Mouse (Mus musculus) hindbrain, embryonic 13.5 days (tissue): ENCODE data around the gene 2510009E07Rik. TPM values are rescaled to one million over a fixed set of nuclear protein-coding genes. Genes with fewer than 3 reads are reported as not detected.
"Not testable (repeated sequence)": the region's sequence is repeated elsewhere in the genome, so short reads cannot be mapped to it uniquely, and the experiment has no call there.

ENCODE experiments used
- ATAC-seq: fragments of 200-750 bp; cut with Nextera tagmentation; 2 replicates; pipeline ENCODE4 v1.8.0; 2017; ENCODE audit warnings: moderate TSS enrichment; ENCODE audit not compliant: low FRiP score
- H3K27ac ChIP-seq: fragments of 300-500 bp; sonication (generic); 2 replicates; pipeline ENCODE4 v1.5.1; 2015; ENCODE audit warnings: inconsistent platforms, mild to moderate bottlenecking, moderate library complexity
- H3K27me3 ChIP-seq: fragments of 300-500 bp; sonication (generic); 2 replicates; pipeline ENCODE4 v1.6.1; 2015; ENCODE audit warnings: mild to moderate bottlenecking, inconsistent platforms
- H3K36me3 ChIP-seq: fragments of 300-500 bp; sonication (generic); 2 replicates; pipeline ENCODE4 v1.6.1; 2015; ENCODE audit warnings: mild to moderate bottlenecking, inconsistent platforms
- H3K4me1 ChIP-seq: fragments of 300-500 bp; sonication (generic); replicated peaks from 2 replicates; pipeline ENCODE4 v1.6.1; 2015; ENCODE audit warnings: inconsistent platforms
- H3K4me2 ChIP-seq: fragments of 300-500 bp; sonication (generic); 2 replicates; pipeline ENCODE4 v1.6.1; 2015; ENCODE audit warnings: inconsistent platforms, mild to moderate bottlenecking, moderate library complexity
- H3K4me3 ChIP-seq: fragments of 300-500 bp; sonication (generic); 2 replicates; pipeline ENCODE4 v1.5.1; 2015; ENCODE audit warnings: mild to moderate bottlenecking, inconsistent platforms
- H3K9ac ChIP-seq: fragments of 300-500 bp; sonication (generic); 2 replicates; pipeline ENCODE4 v1.6.1; 2015; ENCODE audit warnings: mild to moderate bottlenecking, inconsistent platforms
- H3K9me3 ChIP-seq: fragments of 300-500 bp; sonication (generic); 2 replicates; pipeline ENCODE4 v1.6.1; 2016; ENCODE audit warnings: inconsistent platforms
- WGBS: fragments of 180-500 bp; shearing (Covaris S2); methylation state at CpG from one replicate; pipeline ENCODE4 v1.1.7; 2015; 5-methylcytosine and 5-hydroxymethylcytosine counted together
- polyA plus RNA-seq: library from polyadenylated mRNA; unstranded; fragments of >200 nt; fragmentation: Nextera tagmentation; extraction: Ambion mirVana; gene quantifications from 2 replicates; pipeline ENCODE4 v1.2.1, GENCODE M21; 2015

The 2510009E07Rik gene
- polyA plus RNA-seq, 1 experiment from 2014 or later: 46.1 TPM

DNA sequence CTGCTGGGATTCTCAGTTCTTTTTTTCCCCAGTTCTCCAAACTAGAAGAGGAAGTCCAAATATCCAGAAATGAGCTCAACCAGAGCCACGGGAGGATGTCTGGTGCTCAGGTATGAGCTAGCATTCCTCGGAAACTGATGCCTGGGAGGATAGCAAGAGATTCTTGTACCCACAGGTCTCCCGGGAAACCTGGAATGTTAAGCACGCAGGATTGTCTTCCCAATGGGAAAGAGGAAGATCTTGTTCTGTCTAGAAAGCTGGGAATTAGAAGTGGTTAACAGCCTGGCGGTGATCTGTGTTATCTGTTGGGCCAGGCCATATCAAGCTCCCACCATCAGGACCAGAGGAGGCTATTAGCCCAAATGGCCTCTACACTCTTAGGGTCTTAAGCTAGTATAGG is 10.2 kb upstream of the 2510009E07Rik start:
- WGBS: 53% methylated on average over 5 of the region's 5 CpGs
- Histone ChIP-seq H3K9me3 (peaks cover 7% of the 10 kb centered on the region; the same call in 1 of the 2 replicates), H3K9ac (no peak overlapping the region), H3K4me3 (no peak overlapping the region), H3K4me2 (no peak overlapping the region), H3K27ac (no peak overlapping the region), H3K4me1 (no peaks in the 10 kb centered on the region), H3K36me3 (no peaks in the 10 kb centered on the region), H3K27me3 (no peaks in the 10 kb centered on the region)
- ATAC-seq: no peak

DNA sequence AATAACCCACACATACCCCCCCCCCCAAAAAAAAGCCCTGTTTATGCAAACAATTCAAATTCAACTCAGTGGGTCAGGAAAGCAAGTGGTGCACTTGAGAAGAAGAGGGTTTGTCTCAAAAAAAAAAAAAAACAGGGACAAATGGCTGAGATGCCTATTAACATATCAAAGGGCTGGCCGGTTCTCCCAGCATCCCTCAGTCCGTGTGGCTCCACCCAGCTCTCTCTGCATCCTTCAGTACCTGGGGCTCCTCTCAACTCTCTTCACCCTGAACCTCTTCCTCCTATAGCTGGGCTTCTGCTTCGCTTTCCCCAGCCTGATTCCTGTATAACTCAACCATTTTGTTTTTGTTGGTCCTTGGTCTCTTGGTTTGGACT is 7.8 kb upstream of the 2510009E07Rik start:
- Histone ChIP-seq H3K4me2 (peak overlapping the region; percentile 38), H3K4me3 (0 out of 2 replicates have a peak overlapping the region, but pooled peaks have one; percentile 11), H3K9ac (no peak overlapping the region), H3K27ac (no peak overlapping the region), H3K36me3 (no peaks in the 10 kb centered on the region), H3K27me3 (no peaks in the 10 kb centered on the region), H3K9me3 (peaks cover 7% of the 10 kb centered on the region; the same call in 1 of the 2 replicates), H3K4me1 (no peaks in the 10 kb centered on the region)
- 5% methylated on average over 3 of the region's 3 CpGs for WGBS
- ATAC-seq: peak; percentile 78

DNA sequence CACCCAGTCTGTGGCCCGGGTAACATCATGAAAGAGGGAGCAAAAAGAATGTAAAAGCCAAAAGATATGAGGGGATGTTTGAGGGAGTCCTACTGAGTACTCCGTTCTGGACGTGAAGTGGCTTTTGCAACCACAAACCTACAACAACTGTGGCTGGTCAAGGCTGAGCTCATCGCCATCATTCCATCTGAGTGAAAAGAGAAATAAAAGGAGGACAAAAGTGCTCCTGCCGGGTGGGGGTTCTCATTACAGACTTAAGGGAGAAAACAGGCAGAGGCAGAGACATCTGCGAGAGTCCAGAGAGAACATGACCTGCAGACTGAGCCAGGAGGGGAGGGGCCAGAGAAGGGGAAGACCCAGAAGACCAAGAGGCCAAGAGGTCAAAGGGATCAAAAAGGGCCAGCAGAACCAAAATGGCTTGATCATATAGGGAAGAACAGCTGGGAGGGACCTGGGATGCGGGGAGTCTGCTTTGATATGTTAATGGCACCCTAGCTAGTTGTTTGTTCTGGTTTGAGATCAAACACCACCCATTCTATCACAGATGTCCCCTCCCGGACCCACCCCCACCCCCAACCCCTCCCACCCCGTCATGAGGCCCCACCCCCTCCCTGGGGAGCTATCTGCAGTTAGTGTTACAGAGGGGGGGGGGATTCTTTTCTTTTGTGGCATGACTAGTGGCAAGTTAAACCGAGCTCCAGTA is 7.3 kb upstream of the 2510009E07Rik start:
- Histone ChIP-seq H3K4me1 (peaks cover 3% of the 10 kb centered on the region; the same call in 1 of the 2 replicates), H3K4me3 (no peak overlapping the region), H3K27ac (no peak overlapping the region), H3K4me2 (peak overlapping the region; percentile 38), H3K36me3 (no peaks in the 10 kb centered on the region), H3K27me3 (no peaks in the 10 kb centered on the region), H3K9me3 (peaks cover 7% of the 10 kb centered on the region; the same call in 1 of the 2 replicates), H3K9ac (no peak overlapping the region)
- 8% methylated on average over 10 of the region's 10 CpGs for WGBS
- ATAC-seq: peak; percentile 52

DNA sequence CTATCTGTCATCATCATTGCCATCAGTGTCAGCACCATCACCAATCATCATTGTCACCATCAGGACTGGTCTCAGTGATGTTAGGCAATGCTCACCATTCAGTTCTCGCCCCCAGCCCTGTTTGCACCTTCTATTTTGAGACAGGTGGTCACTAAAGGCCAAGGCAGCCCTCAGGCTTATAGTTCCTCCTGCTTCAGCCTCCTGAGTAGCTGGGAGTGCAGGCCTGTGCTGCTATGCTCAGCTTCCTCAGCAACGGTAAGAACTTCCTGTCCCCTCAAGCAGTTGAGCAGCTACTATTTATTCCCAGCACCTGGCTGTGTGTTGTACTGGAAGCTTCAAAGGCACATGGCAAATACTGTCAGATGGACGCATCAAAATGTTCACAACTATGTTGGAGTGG is 3.7 kb upstream of the 2510009E07Rik start:
- Histone ChIP-seq H3K4me2 (no peak overlapping the region), H3K4me1 (peaks cover 12% of the 10 kb centered on the region), H3K36me3 (no peaks in the 10 kb centered on the region), H3K4me3 (no peak overlapping the region), H3K9me3 (peaks cover 7% of the 10 kb centered on the region; the same call in 1 of the 2 replicates), H3K9ac (no peak overlapping the region), H3K27me3 (no peaks in the 10 kb centered on the region), H3K27ac (no peak overlapping the region)
- 83% methylated on average over 3 of the region's 3 CpGs for WGBS
- ATAC-seq: no peak

DNA sequence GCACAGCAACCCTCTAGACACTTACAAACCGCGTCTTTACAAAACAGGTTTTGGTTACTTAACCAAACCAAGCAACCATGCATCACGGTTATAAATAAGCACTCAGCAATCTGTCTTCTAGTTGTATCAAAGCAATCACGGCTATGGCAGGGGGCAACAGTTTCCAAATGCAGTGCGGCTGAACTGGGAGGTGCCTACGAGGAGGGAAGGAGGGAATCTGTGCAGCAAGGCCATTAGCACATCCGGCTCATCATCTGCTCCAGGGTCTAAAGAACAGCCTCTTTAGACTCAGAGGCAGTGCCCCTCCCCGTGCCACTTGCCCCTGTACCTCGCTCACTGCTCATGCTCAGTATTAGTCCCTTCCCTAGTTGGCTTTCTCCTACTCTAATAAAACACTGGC is 2.5 kb upstream of the 2510009E07Rik start:
- H3K4me1 ChIP-seq: peaks cover 24% of the 10 kb centered on the region
- no peaks in the 10 kb centered on the region for H3K36me3 ChIP-seq
- no peak for ATAC-seq
- 54% methylated on average over 9 of the region's 9 CpGs for WGBS
- H3K27ac ChIP-seq: no peak overlapping the region
- H3K27me3 ChIP-seq: no peaks in the 10 kb centered on the region
- no peak overlapping the region for H3K9ac ChIP-seq
- no peak overlapping the region for H3K4me3 ChIP-seq
- no peak overlapping the region for H3K4me2 ChIP-seq
- peaks cover 7% of the 10 kb centered on the region; the same call in 1 of the 2 replicates for H3K9me3 ChIP-seq

DNA sequence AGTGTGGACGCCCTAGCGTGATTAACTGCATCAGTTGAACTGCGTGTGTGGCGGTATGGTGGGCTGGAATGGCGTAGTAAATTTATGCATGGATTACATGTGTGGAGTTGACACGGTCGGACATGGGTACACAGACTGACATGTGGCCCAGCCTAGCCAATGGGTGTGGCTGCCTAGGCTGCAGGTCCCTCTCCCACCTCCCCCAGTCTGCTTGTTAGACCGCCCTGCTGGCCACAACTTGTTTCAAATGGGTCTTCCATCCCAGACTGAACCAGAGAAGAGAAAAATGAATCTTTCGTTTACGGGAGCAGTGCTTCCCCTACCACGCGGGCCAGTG is 745 bp upstream of the 2510009E07Rik start:
- Histone ChIP-seq H3K27me3 (no peaks in the 10 kb centered on the region), H3K9ac (peak overlapping the region; percentile 94), H3K27ac (peak overlapping the region; percentile 98), H3K4me1 (peaks cover 38% of the 10 kb centered on the region), H3K4me2 (peak overlapping the region; percentile 83), H3K9me3 (peaks cover 4% of the 10 kb centered on the region; the same call in 1 of the 2 replicates), H3K36me3 (no peaks in the 10 kb centered on the region), H3K4me3 (peak overlapping the region; percentile 84)
- under 1% methylated on average over 12 of the region's 12 CpGs for WGBS
- peak; percentile 76 for ATAC-seq

DNA sequence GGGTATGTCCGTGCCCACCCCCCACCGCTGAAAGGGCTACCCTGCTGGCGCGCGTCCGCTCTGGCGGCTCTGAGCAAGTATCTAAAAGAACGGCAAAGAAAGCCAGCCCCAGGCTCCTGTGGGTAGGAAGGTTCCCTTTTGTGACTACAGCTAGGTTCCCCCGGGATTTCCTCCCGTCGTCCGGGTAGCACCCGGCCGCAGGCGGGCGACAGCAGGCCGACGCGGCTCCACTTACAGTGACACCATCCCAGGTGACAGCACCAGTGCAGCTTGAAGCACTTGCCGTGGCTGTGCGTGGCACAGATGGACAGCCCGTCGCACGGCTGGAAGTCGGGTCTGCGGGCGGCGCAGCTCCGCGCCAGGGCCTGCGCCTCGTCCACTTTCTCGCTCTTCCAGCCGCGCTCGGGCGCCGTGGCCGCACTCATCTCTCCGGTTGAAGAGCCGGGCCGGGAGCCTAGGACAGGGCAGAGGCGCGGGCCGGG is 443 bp downstream of the 2510009E07Rik start:
- Histone ChIP-seq H3K9me3 (no peaks in the 10 kb centered on the region), H3K4me1 (peaks cover 40% of the 10 kb centered on the region), H3K27ac (peak overlapping the region; percentile 98), H3K9ac (peak overlapping the region; percentile 94), H3K36me3 (peaks cover 6% of the 10 kb centered on the region; the same call in 1 of the 2 replicates), H3K4me2 (peak overlapping the region; percentile 83), H3K4me3 (peak overlapping the region; percentile 84), H3K27me3 (no peaks in the 10 kb centered on the region)
- WGBS: under 1% methylated on average over 43 of the region's 45 CpGs
- ATAC-seq: peak; percentile 75

DNA sequence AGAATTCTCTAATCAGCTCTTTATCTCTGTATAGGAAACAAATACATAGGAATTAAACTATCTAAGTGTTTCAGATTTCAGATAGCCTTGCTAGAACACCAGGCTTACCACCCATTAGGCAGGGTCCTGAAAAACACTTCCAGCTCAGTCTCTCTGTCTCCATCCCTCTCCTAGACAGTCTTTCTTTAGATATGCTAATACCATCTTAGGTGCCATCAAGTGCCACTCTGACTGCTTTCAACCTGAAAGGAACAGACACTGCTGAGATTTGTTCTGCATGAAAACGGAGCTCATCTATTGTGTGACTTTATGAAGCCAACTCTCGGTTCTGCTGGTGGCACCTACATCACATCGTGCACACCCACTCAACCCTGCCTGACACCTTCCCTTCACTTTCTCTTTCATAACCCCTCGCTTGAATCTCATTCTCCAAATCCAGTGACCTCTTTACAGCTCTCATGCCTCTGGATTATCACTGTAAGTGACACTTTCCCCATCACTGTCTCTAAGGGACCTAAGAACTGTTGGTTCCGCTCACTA is 4.2 kb downstream of the 2510009E07Rik start:
- no peak overlapping the region for H3K27ac ChIP-seq
- H3K27me3 ChIP-seq: no peaks in the 10 kb centered on the region
- H3K4me3 ChIP-seq: no peak overlapping the region
- no peak for ATAC-seq
- no peak overlapping the region for H3K4me2 ChIP-seq
- no peak overlapping the region for H3K9ac ChIP-seq
- H3K36me3 ChIP-seq: peaks cover 18% of the 10 kb centered on the region; the same call in 1 of the 2 replicates
- peaks cover 6% of the 10 kb centered on the region; the same call in 1 of the 2 replicates for H3K9me3 ChIP-seq
- H3K4me1 ChIP-seq: peaks cover 34% of the 10 kb centered on the region
- 28% methylated on average over 5 of the region's 5 CpGs for WGBS

DNA sequence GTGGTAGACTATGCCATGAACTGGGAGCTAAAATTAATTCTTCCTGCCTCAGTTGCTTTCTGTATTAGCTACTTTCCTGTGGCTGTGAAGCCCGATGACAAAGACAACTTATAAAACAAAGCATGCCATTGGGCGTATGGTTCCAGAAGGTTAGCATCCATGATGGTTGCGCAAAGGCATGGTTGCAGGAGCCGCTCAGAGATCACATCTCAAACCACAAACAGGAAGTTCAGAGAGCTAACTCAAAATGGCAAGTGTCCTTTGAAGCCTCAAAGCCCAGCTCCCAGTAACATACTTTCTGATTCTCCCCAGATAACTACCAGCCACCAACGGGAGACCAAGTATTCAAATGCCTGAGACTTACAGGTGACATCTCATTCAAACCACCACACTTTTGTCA is 5.3 kb downstream of the 2510009E07Rik start:
- H3K4me3 ChIP-seq: no peak overlapping the region
- peaks cover 32% of the 10 kb centered on the region for H3K4me1 ChIP-seq
- peaks cover 6% of the 10 kb centered on the region; the same call in 1 of the 2 replicates for H3K9me3 ChIP-seq
- ATAC-seq: no peak
- no peak overlapping the region for H3K4me2 ChIP-seq
- H3K9ac ChIP-seq: no peak overlapping the region
- 90% methylated on average over 5 of the region's 5 CpGs for WGBS
- no peak overlapping the region for H3K27ac ChIP-seq
- peaks cover 18% of the 10 kb centered on the region; the same call in 1 of the 2 replicates for H3K36me3 ChIP-seq
- H3K27me3 ChIP-seq: no peaks in the 10 kb centered on the region

DNA sequence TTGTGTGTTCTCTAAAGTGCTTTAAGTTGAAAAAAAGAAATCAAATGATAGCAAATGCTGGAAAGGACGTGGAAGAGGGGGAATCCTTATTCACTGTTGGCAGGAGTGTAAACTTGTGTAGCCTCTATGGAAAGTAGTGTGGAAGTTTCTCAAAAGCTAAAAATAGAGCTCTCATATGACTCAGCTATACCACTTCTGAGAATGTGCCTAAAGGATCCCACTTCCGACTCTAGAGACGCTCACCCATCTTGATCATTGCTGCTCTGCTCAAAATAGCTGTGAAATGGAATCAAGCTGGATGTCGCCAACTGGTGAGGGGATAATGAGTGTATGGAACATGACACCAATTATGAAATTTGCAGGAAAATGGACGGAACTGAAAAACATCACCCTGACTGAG is 7.1 kb downstream of the 2510009E07Rik start:
- Histone ChIP-seq H3K27ac (no peak overlapping the region), H3K4me3 (no peak overlapping the region), H3K9ac (no peak overlapping the region), H3K27me3 (no peaks in the 10 kb centered on the region), H3K36me3 (peaks cover 26% of the 10 kb centered on the region), H3K4me1 (peaks cover 21% of the 10 kb centered on the region), H3K4me2 (no peak overlapping the region), H3K9me3 (peaks cover 6% of the 10 kb centered on the region)
- WGBS: 91% methylated on average over 5 of the region's 5 CpGs
- ATAC-seq: no peak

DNA sequence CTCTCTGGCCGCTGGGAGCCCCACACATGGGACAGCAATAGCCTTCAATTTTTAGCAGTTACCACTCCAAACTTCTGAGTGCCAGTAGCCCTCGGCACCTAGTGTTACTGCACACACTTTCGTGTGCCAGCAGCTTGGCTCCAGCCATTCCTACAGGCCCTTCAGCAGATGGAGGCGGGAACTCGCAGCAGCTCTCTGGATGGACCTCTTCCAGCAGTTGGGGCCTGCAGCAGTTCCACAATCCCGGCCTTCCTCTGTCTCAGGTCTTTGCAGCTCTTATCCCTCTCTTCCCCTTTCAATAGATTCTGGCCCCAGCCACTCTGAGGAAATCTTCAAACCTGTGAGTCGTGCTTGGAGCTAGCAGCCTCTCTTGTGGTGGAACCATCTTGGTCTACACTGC is 17.7 kb downstream of the 2510009E07Rik start:
- no peak overlapping the region for H3K4me2 ChIP-seq
- ATAC-seq: no peak
- H3K9ac ChIP-seq: no peak overlapping the region
- H3K27ac ChIP-seq: no peak overlapping the region
- H3K36me3 ChIP-seq: peaks cover 16% of the 10 kb centered on the region
- H3K9me3 ChIP-seq: no peaks in the 10 kb centered on the region
- peaks cover 2% of the 10 kb centered on the region for H3K4me1 ChIP-seq
- no peaks in the 10 kb centered on the region for H3K27me3 ChIP-seq
- 92% methylated on average over 7 of the region's 7 CpGs for WGBS
- H3K4me3 ChIP-seq: no peak overlapping the region

DNA sequence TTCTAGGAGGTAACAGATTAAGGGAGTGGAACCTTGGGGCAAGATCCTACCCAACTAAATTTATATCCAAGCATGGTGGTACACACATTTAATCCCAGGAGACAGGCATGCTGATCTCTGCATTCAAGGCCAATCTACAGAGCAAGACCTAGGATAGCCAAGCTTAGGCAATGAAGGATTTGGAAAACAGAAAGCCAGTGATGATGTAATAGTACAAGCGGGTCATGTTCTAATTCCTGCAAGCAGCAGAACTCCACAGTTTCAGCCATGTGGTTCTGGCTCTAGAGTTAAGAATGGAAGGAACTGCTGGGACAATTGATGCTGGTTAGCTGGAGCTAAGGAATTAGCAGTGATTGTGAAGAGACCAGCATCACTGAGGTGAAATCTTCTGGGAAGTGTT is 20.8 kb downstream of the 2510009E07Rik start:
- H3K9me3 ChIP-seq, H3K9ac ChIP-seq, H3K27me3 ChIP-seq, H3K4me3 ChIP-seq, H3K4me1 ChIP-seq, H3K27ac ChIP-seq, H3K4me2 ChIP-seq, ATAC-seq: not testable (repeated sequence)
- H3K36me3 ChIP-seq: peaks cover 16% of the 10 kb centered on the region
- WGBS: 95% methylated on average over 1 of the region's 1 CpGs

DNA sequence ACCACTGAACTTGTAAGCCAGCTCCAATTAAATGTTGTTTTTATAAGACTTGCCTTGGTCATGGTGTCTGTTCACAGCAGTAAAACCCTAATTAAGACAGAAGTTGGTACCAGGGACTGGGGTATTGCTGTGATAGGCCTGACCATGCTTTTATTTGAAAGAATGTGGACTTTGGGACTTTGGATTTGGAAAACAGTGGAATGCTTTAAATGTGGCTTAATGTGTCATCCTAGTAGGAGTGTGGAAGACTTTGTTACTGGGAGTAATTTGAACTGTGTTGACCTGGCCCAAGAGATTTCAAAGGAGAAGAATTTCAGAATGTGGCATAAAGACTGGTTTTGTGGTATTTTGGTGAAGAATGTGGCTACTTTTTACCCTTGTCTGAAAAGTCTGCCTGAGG is 21.4 kb downstream of the 2510009E07Rik start:
- H3K27me3 ChIP-seq, H3K9me3 ChIP-seq, H3K4me1 ChIP-seq, ATAC-seq, H3K9ac ChIP-seq, H3K4me3 ChIP-seq, H3K27ac ChIP-seq, H3K4me2 ChIP-seq: not testable (repeated sequence)
- peaks cover 16% of the 10 kb centered on the region for H3K36me3 ChIP-seq
